Mouse (Mus musculus) megakaryocyte-erythroid progenitor cell, adult 5-6 weeks (primary cell): ENCODE data around the gene Wdr66. TPM values are rescaled to one million over a fixed set of nuclear protein-coding genes. Genes with fewer than 3 reads are reported as not detected.
A peak's percentile ranks its signal among the peaks of the same experiment; 100 is the strongest.

Experiments
- ATAC-seq: replicated peaks from 2 replicates; pipeline ENCODE4 v1.8.0; 2016; ENCODE audit warnings: mild to moderate bottlenecking, inconsistent platforms; ENCODE audit not compliant: severe bottlenecking, poor library complexity, low FRiP score, low TSS enrichment
- total RNA-seq, 2 experiments: library from RNA; stranded (forward) in 1 of 2; stranded (reverse) in 1 of 2; fragments of 200-1000, 215-1000 nt in 1 of 2; fragments of >200 nt in 1 of 2; fragmentation: Nextera tagmentation in 1 of 2; gene quantifications; 2 replicates each; pipeline ENCODE4 v1.2.3; 2014 to 2017

Wdr66 gene
- total RNA-seq, 2 experiments from 2014 or later, result 0.28 TPM; not detected in 1

GRCm38 (mm10) chr5:123307630-123308282, 55.9 kb downstream of the Wdr66 start:
- ATAC-seq, result no peak

- ATAC-seq, result no peak
Measured at GRCm38 (mm10) chr5:123309816-123310215, 57.9 kb downstream of the Wdr66 start.

DNA sequence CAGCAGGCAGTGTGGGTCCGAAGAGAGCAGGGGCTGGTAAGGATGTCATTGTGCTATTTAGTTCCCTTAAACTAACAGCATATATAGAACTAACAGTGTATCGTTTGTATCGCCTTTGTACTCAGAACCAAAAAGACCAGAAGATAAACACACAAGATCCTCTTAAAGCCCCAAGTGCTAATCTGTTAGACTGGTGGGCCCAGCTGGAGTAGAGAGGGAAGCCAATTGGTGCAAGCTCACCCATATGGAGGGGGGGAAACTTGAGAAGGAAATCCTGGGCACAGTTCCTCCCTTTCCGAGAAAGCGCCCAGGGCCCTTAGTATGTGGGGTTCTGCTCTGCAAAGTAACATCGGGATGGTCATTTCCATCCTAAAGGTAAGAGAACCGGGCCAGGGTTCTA, 58.3 kb downstream of the Wdr66 start:
- no peak for ATAC-seq

GRCm38 (mm10) chr5:123313058-123313630, 61.2 kb downstream of the Wdr66 start:
- ATAC-seq, result no peak

- ATAC-seq, result no peak
Measured at GRCm38 (mm10) chr5:123313851-123314380, 62.0 kb downstream of the Wdr66 start.

GRCm38 (mm10) chr5:123315219-123315866, 63.4 kb downstream of the Wdr66 start:
- no peak for ATAC-seq

DNA sequence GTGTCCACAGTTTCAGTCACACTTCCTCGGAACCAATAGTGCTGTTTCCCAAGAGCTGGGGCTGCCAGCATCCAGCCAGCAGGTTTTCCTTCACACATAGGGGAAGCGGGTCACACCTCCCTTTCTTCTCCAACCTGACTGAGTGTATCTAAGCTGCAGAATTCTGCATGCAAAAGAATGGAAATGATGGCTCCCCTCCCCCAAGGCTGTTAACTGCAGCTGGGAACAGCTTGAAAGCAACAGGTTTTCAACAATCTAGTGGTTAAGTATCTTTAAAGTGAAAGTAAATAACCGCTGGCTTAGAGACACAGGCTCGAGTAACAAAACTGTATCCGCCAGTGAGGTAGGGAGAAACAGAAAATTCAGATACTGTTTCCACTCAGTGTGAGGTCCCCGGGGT, 66.1 kb downstream of the Wdr66 start:
- ATAC-seq, result peak; percentile 44; the same call in 1 of the 2 replicates

DNA sequence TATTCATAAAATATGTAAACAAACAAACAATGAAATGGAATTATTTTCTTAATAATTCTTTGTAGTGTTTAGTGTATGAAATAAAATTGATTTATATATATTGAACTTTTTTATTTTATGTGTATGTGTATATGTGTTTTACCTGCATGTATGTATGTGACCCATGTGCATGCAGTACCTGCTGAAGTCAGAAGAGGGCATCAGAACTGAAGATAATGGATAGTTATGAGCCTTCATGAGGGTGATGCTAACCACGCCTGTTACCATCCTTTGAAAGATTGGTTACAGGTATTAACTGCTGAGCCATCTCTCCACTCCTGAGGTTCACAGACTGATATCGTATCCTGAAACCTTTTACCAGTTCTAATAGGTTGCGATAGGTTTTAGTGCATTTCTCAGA, 68.2 kb downstream of the Wdr66 start:
- ATAC-seq, result no peak

DNA sequence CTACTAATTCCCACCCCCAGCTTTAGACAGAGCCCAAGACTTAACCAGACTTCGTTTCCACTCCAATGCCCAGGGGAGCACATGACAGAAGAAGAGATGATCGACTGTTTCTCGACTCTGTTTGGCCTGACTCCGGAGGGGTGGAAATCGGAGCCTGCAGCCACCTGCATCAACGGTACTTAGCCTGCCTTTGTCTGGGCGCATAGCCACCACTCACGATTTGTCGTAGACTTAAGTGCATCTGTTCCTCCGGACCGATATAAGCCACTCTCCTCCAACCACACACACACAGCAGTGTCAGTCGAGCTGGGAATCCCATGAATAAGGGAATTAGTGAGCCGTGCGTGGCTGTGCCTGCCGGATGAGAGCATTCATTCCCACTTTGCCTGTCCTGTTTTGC, 72.3 kb downstream of the Wdr66 start:
- ATAC-seq, result no peak

DNA sequence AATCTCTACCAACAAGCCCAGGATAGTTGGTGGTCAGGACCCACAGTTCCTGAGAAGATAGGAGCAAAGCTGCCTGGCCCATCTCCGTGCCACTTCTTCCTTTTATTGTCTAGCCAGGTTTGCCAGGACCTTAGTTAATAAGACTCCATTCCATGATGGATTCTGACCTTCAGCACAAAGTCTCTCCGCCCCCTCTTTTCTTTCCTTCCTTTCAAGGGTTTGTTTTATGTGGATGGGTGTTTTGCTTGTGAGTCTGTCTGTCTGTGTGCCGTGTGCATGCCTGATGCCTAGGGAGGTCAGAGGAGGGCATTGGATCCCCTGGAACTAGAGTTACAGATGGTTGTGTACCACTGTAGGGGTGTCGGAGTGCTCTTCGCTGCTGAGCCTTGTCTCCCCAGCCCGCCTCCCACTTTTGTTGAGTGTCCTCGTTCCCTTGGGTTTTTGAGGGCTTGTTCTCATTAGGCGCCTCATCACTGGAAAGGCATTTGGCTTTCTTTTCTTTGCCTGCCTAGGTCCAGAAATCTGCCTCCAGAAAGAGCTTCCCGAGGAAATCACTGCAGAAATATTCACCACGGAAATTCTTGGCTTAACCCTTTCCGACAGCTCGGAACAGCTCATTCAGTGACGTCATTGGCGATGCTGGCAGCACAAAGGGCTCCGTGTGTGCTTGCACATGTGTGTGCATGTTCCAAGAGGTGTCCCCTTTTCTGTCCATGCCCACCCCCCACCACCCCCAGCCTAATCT, 74.3 kb downstream of the Wdr66 start:
- ATAC-seq, result no peak

- no peak for ATAC-seq
Measured at GRCm38 (mm10) chr5:123326751-123327148, 74.8 kb downstream of the Wdr66 start.

GRCm38 (mm10) chr5:123327686-123328085, 75.8 kb downstream of the Wdr66 start:
- ATAC-seq, result no peak

- ATAC-seq, result no peak
Measured at GRCm38 (mm10) chr5:123333566-123333965, 81.7 kb downstream of the Wdr66 start.

GRCm38 (mm10) chr5:123336205-123336961, 84.5 kb downstream of the Wdr66 start:
- no peak for ATAC-seq

GRCm38 (mm10) chr5:123338463-123338862, 86.6 kb downstream of the Wdr66 start:
- no peak for ATAC-seq

DNA sequence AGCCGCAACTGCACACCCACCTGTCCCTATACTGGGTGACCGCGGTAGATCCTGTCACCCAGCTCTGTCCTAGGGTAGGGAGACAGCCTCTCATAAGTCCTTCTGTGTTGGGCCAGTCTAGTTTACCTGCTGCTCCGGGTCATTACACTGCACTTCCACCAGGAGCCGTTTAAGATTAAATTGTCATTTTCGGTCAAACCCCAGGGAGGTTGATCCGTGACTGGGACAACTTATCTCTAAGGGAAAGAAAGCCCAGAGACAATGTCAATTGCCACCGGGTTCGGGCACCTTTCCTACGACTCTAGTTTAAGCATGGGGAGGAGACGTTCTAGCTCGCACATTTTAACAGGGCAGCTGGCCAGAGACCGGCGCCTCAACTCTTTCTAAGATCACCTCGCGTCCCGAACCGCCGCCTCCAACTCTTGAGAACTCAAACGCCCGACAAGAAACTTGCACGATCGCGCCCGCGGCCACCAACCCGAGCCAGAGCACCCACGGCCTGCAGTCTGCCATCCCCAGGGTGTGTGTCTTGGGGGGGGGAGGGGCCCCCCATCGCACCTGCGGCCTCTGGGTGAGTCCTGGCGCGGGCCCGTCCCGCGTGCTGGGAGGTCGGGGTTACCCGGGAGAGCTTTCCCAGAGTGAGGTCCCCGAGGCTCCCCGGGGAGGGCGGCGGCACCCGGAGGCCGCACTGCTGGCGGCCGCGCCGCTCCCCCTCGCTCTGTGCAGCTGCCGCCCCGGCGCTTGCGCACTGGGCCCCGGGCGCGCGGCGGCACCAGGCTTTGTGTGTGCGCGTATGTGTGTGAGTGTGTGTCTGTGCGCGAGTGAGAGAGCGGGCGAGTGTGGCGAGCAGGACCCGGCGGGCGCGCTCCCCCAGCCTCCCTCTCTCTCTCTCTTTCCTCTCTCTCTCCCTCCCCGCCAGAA, 92.1 kb downstream of the Wdr66 start, which contains the start of gene Bcl7a:
TSS of gene Bcl7a (plus strand) at position 128 of the 921 bp plus-strand sequence.
- ATAC-seq, result peak; percentile 76

DNA sequence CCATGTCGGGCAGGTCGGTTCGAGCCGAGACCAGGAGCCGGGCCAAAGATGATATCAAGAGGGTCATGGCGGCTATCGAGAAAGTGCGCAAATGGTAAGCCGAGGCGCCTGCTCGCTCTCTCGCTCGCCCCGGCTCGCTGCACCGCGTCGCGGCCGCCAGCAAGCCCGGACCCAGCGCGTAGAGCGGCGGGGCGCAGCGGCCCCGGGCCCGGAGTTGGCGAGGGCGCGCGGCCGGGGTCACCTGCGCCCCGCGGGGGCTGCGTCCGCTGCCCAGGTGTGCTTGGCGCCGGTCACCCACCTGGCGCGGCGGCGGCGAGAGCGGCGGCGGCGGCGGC, 92.7 kb downstream of the Wdr66 start:
- no peak for ATAC-seq
